ENCODE assay signal across 23 mouse cellular contexts in genomic region chr10:123632029-123632428, GRCm38 (mm10).
DNase-seq lines count a peak whose midpoint lies in the region; ATAC-seq and TF ChIP-seq lines count a peak whose summit lies in the region.
"Had no signal": no experiment of that assay in that cellular context is flagged by ENCODE, and none has a peak within 500 bp of the region (broad histone marks: within the 10 kb centered on the region; RNA-seq: fewer than 3 reads in every experiment).

No protein-coding gene starts in this region.

- no peak for ATAC-seq in hindbrain, postnatal 0 days
- ATAC-seq in kidney, postnatal 0 days (replicated peaks; ENCODE audit: low FRiP score, low read depth): no peak; the same call in 1 of the 2 replicates
- no peak for ATAC-seq in embryonic facial prominence, embryonic 14.5 days (ENCODE audit: low read depth)
- no peak for ATAC-seq in intestine, embryonic 16.5 days
- ATAC-seq: CD4-positive, CD25-positive, alpha-beta regulatory T cell, adult 4 months; forebrain, embryonic 16.5 days; hindbrain, embryonic 16.5 days; Patski had no signal

- no peak overlapping the region for H3K4me2 ChIP-seq in hindbrain, postnatal 0 days (ENCODE audit: low read depth, low read length)
- no peak overlapping the region for H3K4me2 ChIP-seq in kidney, postnatal 0 days (ENCODE audit: low read length)
- H3K4me2 ChIP-seq in embryonic facial prominence, embryonic 14.5 days (ENCODE audit: low read depth, low read length): no peak overlapping the region
- no peak overlapping the region for H3K4me2 ChIP-seq in intestine, embryonic 16.5 days (ENCODE audit: low read depth, low read length)
- H3K4me2 ChIP-seq: embryonic facial prominence, embryonic 13.5 days; limb, embryonic 15.5 days; liver, embryonic 15.5 days; neural tube, embryonic 13.5 days had no signal

- intact Hi-C loops in heart, postnatal 36 days (cut with DNase I): no loop called here

- H3K36me3 ChIP-seq in hindbrain, embryonic 10.5 days: no peaks in the 10 kb centered on the region
- no peaks in the 10 kb centered on the region for H3K36me3 ChIP-seq in hindbrain, postnatal 0 days (ENCODE audit: insufficient read depth, low read length)
- H3K36me3 ChIP-seq in kidney, postnatal 0 days (ENCODE audit: insufficient read depth, low read length): no peaks in the 10 kb centered on the region
- no peaks in the 10 kb centered on the region for H3K36me3 ChIP-seq in embryonic facial prominence, embryonic 14.5 days (ENCODE audit: control insufficient read depth, insufficient read depth, low read length)
- no peaks in the 10 kb centered on the region for H3K36me3 ChIP-seq in intestine, embryonic 16.5 days (ENCODE audit: control insufficient read depth, insufficient read depth, low read length)
- H3K36me3 ChIP-seq: embryonic facial prominence, embryonic 13.5 days; limb, embryonic 15.5 days; liver, embryonic 15.5 days; neural tube, embryonic 13.5 days had no signal

- H3K27ac ChIP-seq in hindbrain, embryonic 10.5 days: no peak overlapping the region
- H3K27ac ChIP-seq in hindbrain, postnatal 0 days: no peak overlapping the region
- H3K27ac ChIP-seq in kidney, postnatal 0 days: no peak overlapping the region
- no peak overlapping the region for H3K27ac ChIP-seq in embryonic facial prominence, embryonic 14.5 days (replicated peaks; ENCODE audit: low read depth, low read length)
- H3K27ac ChIP-seq in intestine, embryonic 16.5 days (ENCODE audit: low read length): no peak overlapping the region
- H3K27ac ChIP-seq: embryonic facial prominence, embryonic 13.5 days; layer of hippocampus, adult 2 months; limb, embryonic 15.5 days; liver, embryonic 15.5 days; neural tube, embryonic 13.5 days had no signal

- H3K4me1 ChIP-seq in hindbrain, embryonic 10.5 days (replicated peaks): no peaks in the 10 kb centered on the region
- H3K4me1 ChIP-seq in hindbrain, postnatal 0 days (ENCODE audit: insufficient read depth, low read length): no peaks in the 10 kb centered on the region
- H3K4me1 ChIP-seq in kidney, postnatal 0 days (replicated peaks; ENCODE audit: insufficient read depth, low read length): no peaks in the 10 kb centered on the region
- no peaks in the 10 kb centered on the region for H3K4me1 ChIP-seq in embryonic facial prominence, embryonic 14.5 days (ENCODE audit: control insufficient read depth, insufficient read depth, low read length)
- no peaks in the 10 kb centered on the region for H3K4me1 ChIP-seq in intestine, embryonic 16.5 days (ENCODE audit: control insufficient read depth, insufficient read depth, low read length)
- H3K4me1 ChIP-seq: limb, embryonic 15.5 days; liver, embryonic 15.5 days; neural tube, embryonic 13.5 days had no signal

- H3K9ac ChIP-seq in hindbrain, postnatal 0 days (replicated peaks; ENCODE audit: low read length): no peak overlapping the region
- no peak overlapping the region for H3K9ac ChIP-seq in kidney, postnatal 0 days (ENCODE audit: low read depth, low read length)
- no peak overlapping the region for H3K9ac ChIP-seq in embryonic facial prominence, embryonic 14.5 days (ENCODE audit: low read depth, low read length)
- no peak overlapping the region for H3K9ac ChIP-seq in intestine, embryonic 16.5 days (ENCODE audit: low read depth, low read length)
- H3K9ac ChIP-seq: embryonic facial prominence, embryonic 13.5 days; limb, embryonic 15.5 days; liver, embryonic 15.5 days; neural tube, embryonic 13.5 days had no signal

- 68% methylated on average over 5 of the region's 5 CpGs for WGBS in hindbrain, embryonic 10.5 days
- WGBS in hindbrain, postnatal 0 days: 73% methylated on average over 5 of the region's 5 CpGs
- WGBS in kidney, postnatal 0 days: 35% methylated on average over 5 of the region's 5 CpGs
- WGBS in embryonic facial prominence, embryonic 14.5 days: 42% methylated on average over 5 of the region's 5 CpGs
- 43% methylated on average over 5 of the region's 5 CpGs for WGBS in intestine, embryonic 16.5 days

- TF ChIP-seq CTCF in hindbrain, postnatal 0 days (IDR thresholded peaks at IDR 0.05; ENCODE audit: low read depth): no peak
- TF ChIP-seq CTCF in kidney, postnatal 0 days (IDR thresholded peaks at IDR 0.05; ENCODE audit: low read depth): no peak

- H3K4me3 ChIP-seq in hindbrain, embryonic 10.5 days: no peak overlapping the region
- no peak overlapping the region for H3K4me3 ChIP-seq in hindbrain, postnatal 0 days (ENCODE audit: low read length)
- no peak overlapping the region for H3K4me3 ChIP-seq in kidney, postnatal 0 days (replicated peaks; ENCODE audit: low read depth, low read length)
- H3K4me3 ChIP-seq in embryonic facial prominence, embryonic 14.5 days (ENCODE audit: low read depth, low read length): no peak overlapping the region
- no peak overlapping the region for H3K4me3 ChIP-seq in intestine, embryonic 16.5 days (ENCODE audit: low read length)
- H3K4me3 ChIP-seq: embryonic facial prominence, embryonic 13.5 days; layer of hippocampus, adult 2 months; limb, embryonic 15.5 days; liver, embryonic 15.5 days; neural tube, embryonic 13.5 days had no signal

- peak; percentile 25 for DNase-seq in hindbrain, embryonic 10.5 days (ENCODE audit: low spot score)
- DNase-seq in hindbrain, postnatal 0 days (ENCODE audit: low spot score): no peak
- peak; percentile 54 for DNase-seq in kidney, postnatal 0 days (ENCODE audit: low spot score)
- DNase-seq in kidney, adult 18-20 months: no peak
- DNase-seq in brain, adult 2 months (ENCODE audit: low read depth, low spot score): peak; percentile 37
- DNase-seq in embryonic facial prominence, embryonic 14.5 days (ENCODE audit: low spot score): peak; percentile 38
- no peak for DNase-seq in heart, postnatal 36 days
- DNase-seq: adrenal gland, adult 8-10 months; cerebellum, adult 9-11 months; kidney, adult 9 months; lung, postnatal 10 days; thymus, adult 18-20 months; thymus, postnatal 4 days had no signal

- no peaks in the 10 kb centered on the region for H3K27me3 ChIP-seq in hindbrain, embryonic 10.5 days (ENCODE audit: insufficient read depth, poor library complexity, severe bottlenecking)
- no peaks in the 10 kb centered on the region for H3K27me3 ChIP-seq in hindbrain, postnatal 0 days (ENCODE audit: insufficient read depth, low read length)
- no peaks in the 10 kb centered on the region for H3K27me3 ChIP-seq in kidney, postnatal 0 days (ENCODE audit: insufficient read depth, low read length)
- no peaks in the 10 kb centered on the region for H3K27me3 ChIP-seq in embryonic facial prominence, embryonic 14.5 days (replicated peaks; ENCODE audit: control insufficient read depth, insufficient read depth, low read length)
- no peaks in the 10 kb centered on the region for H3K27me3 ChIP-seq in intestine, embryonic 16.5 days (replicated peaks; ENCODE audit: control insufficient read depth, insufficient read depth, low read length)
- H3K27me3 ChIP-seq: embryonic facial prominence, embryonic 13.5 days; limb, embryonic 15.5 days; liver, embryonic 15.5 days; neural tube, embryonic 13.5 days; Patski had no signal

- H3K9me3 ChIP-seq in hindbrain, embryonic 10.5 days: no peaks in the 10 kb centered on the region
- H3K9me3 ChIP-seq in hindbrain, postnatal 0 days (ENCODE audit: low read length): no peaks in the 10 kb centered on the region
- no peaks in the 10 kb centered on the region for H3K9me3 ChIP-seq in kidney, postnatal 0 days (replicated peaks; ENCODE audit: low read length)
- H3K9me3 ChIP-seq in embryonic facial prominence, embryonic 14.5 days (ENCODE audit: control insufficient read depth, low read length): no peaks in the 10 kb centered on the region
- H3K9me3 ChIP-seq in intestine, embryonic 16.5 days (ENCODE audit: control insufficient read depth, low read length): no peaks in the 10 kb centered on the region
- H3K9me3 ChIP-seq: embryonic facial prominence, embryonic 13.5 days; limb, embryonic 15.5 days; liver, embryonic 15.5 days; neural tube, embryonic 13.5 days had no signal

Comparison
In these comparisons a context has a peak if more than half of its experiments do, and no peak if none do; other contexts are left out.
1. DNase-seq: peak in hindbrain, embryonic 10.5 days (single experiment), kidney, postnatal 0 days (single experiment), brain, adult 2 months (single experiment) and embryonic facial prominence, embryonic 14.5 days (single experiment); none in hindbrain, postnatal 0 days (single experiment), kidney, adult 18-20 months (single experiment) and heart, postnatal 36 days (0 of 2).